Mouse (Mus musculus) heart, postnatal 0 days (tissue): ENCODE data around the gene Sec31b.
A peak's percentile ranks its signal among the peaks of the same experiment; 100 is the strongest.

Experiments used
- CTCF ChIP-seq: IDR thresholded peaks from 2 replicates; pipeline ENCODE4 v1.5.1; 2016; ENCODE audit warnings: antibody characterized with exemption, control low read depth, low read depth
- EP300 ChIP-seq: IDR thresholded peaks from 2 replicates; pipeline ENCODE4 v1.6.1; 2016; ENCODE audit warnings: antibody characterized with exemption, low read depth

DNA sequence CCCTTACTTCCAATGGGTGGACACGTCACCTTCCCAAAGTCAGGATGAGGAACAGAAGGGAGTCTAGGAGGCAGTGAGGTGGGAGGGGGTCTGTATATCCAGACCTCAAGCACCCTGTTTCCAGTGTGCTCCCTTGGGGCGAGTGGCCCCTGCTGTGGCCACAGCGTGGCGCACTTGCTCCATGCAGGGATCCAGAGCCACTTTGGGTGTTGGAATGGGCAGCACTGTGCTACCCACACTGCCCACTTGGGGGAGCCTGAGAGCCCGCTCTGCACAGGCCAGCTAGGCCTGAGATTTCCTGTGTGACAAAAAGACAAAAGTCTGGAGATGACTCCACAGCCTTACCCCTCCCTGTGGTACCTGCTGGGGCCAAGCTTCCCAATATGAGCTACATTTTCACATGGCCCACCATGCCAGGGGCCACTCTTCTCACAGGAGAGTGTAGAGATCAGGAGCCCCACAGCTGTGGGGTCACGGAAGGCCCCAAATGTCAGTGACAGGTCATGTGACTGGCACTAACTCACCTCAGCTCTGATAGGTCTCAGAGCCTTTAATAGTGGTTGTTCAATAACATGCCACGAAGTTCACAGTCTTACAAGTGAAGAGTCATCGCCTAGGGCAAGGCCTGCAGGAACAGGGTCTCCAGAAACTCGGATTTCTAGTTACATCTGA lies 37.1 kb upstream of the Sec31b start:
- TF ChIP-seq EP300 (no peak), CTCF (peak; percentile 100)
